Mouse (Mus musculus): ENCODE data around the gene Zfp12.

The Zfp12 gene

GRCm38 (mm10) chr5:143268985-143269362, 34.0 kb downstream of the Zfp12 start:
- DNase-seq, result no peak

GRCm38 (mm10) chr5:143269363-143270150, 34.6 kb downstream of the Zfp12 start, which contains the start of gene Zfp316:
Gene Zfp316, minus strand, starts transcription at chr5:143270022.
- DNase-seq, result peak; percentile 85 to 88

GRCm38 (mm10) chr5:143270151-143270519, 35.2 kb downstream of the Zfp12 start:
- no peak for DNase-seq

- no peak for DNase-seq
These were observed 36.7 kb downstream of the Zfp12 start for GRCm38 (mm10) chr5:143271642-143272041.

- no peak for DNase-seq
These were observed 37.1 kb downstream of the Zfp12 start for GRCm38 (mm10) chr5:143272108-143272507.

GRCm38 (mm10) chr5:143272540-143273330, 37.8 kb downstream of the Zfp12 start:
- peak; percentile 64 to 75 for DNase-seq

- peak in 1 of 2 experiments; percentile 50 for DNase-seq
These were observed 40.8 kb downstream of the Zfp12 start for GRCm38 (mm10) chr5:143275761-143276160.

GRCm38 (mm10) chr5:143279247-143279646, 44.3 kb downstream of the Zfp12 start:
- no peak for DNase-seq

GRCm38 (mm10) chr5:143284762-143285161, 49.8 kb downstream of the Zfp12 start:
- no peak for DNase-seq

- no peak for DNase-seq
These were observed 52.9 kb downstream of the Zfp12 start for GRCm38 (mm10) chr5:143287774-143288328.

GRCm38 (mm10) chr5:143288378-143288911, 53.5 kb downstream of the Zfp12 start:
- DNase-seq, result no peak

GRCm38 (mm10) chr5:143289299-143289698, 54.3 kb downstream of the Zfp12 start:
- DNase-seq, result no peak

- DNase-seq, result no peak
These were observed 57.9 kb downstream of the Zfp12 start for GRCm38 (mm10) chr5:143292879-143293278.

- DNase-seq, result no peak
These were observed 58.4 kb downstream of the Zfp12 start, which contains the start of gene Zfp853 for GRCm38 (mm10) chr5:143293404-143293803. Gene Zfp853, minus strand, starts transcription at chr5:143293623.

- DNase-seq, result no peak
These were observed 59.9 kb downstream of the Zfp12 start for GRCm38 (mm10) chr5:143294862-143295261.

- no peak for DNase-seq
These were observed 60.4 kb downstream of the Zfp12 start for GRCm38 (mm10) chr5:143295330-143295729.

- DNase-seq, result no peak
These were observed 63.0 kb downstream of the Zfp12 start for GRCm38 (mm10) chr5:143297986-143298385.

- no peak for DNase-seq
These were observed 63.4 kb downstream of the Zfp12 start for GRCm38 (mm10) chr5:143298391-143298790.
